Mouse (Mus musculus): ENCODE results near the gene Hnf1b. TPM values are rescaled to one million over a fixed set of nuclear protein-coding genes. Genes with fewer than 3 reads are reported as not detected.

The Hnf1b gene
- polyA plus RNA-seq, 1 experiment from 2014 or later, result 4.8 TPM

- no peak for DNase-seq (ENCODE audit: low spot score)
- Histone ChIP-seq H3K27me3 (ENCODE audit: control insufficient read depth, insufficient read depth, low read length) (no peaks in the 10 kb centered on the region), H3K4me1 (replicated peaks; ENCODE audit: control insufficient read depth, insufficient read depth) (no peaks in the 10 kb centered on the region), H3K4me2 (replicated peaks; ENCODE audit: low read depth) (no peak overlapping the region), H3K36me3 (ENCODE audit: control insufficient read depth, insufficient read depth, low read length) (no peaks in the 10 kb centered on the region), H3K4me3 (ENCODE audit: low read depth, low read length) (no peak overlapping the region), H3K9ac (ENCODE audit: low read length) (no peak overlapping the region), H3K9me3 (ENCODE audit: control insufficient read depth, low read length) (no peaks in the 10 kb centered on the region), H3K27ac (replicated peaks) (no peak overlapping the region)
- TF ChIP-seq EP300 (optimal IDR thresholded peaks at IDR 0.05) (no peak), CTCF (IDR thresholded peaks at IDR 0.05; ENCODE audit: low read depth) (no peak)
- WGBS, result 68% methylated on average over 4 of the region's 4 CpGs
- no peak for ATAC-seq (ENCODE audit: low FRiP score, low TSS enrichment)
Measured at GRCm38 (mm10) chr11:83933376-83933775, 83.5 kb downstream of the Hnf1b start.

- Histone ChIP-seq H3K4me3 (ENCODE audit: low read depth, low read length) (no peak overlapping the region), H3K9ac (ENCODE audit: low read length) (no peak overlapping the region), H3K4me2 (replicated peaks; ENCODE audit: low read depth) (no peak overlapping the region), H3K36me3 (ENCODE audit: control insufficient read depth, insufficient read depth, low read length) (no peaks in the 10 kb centered on the region), H3K27ac (replicated peaks) (no peak overlapping the region), H3K27me3 (ENCODE audit: control insufficient read depth, insufficient read depth, low read length) (no peaks in the 10 kb centered on the region), H3K4me1 (replicated peaks; ENCODE audit: control insufficient read depth, insufficient read depth) (no peaks in the 10 kb centered on the region), H3K9me3 (ENCODE audit: control insufficient read depth, low read length) (no peaks in the 10 kb centered on the region)
- TF ChIP-seq CTCF (IDR thresholded peaks at IDR 0.05; ENCODE audit: low read depth) (peak; percentile 98), EP300 (optimal IDR thresholded peaks at IDR 0.05) (no peak)
- DNase-seq (ENCODE audit: low spot score), result peak; percentile 84
- ATAC-seq (ENCODE audit: low FRiP score, low TSS enrichment), result peak; percentile 71
- 8% methylated on average over 7 of the region's 7 CpGs for WGBS
Measured at GRCm38 (mm10) chr11:83935986-83936665, 86.3 kb downstream of the Hnf1b start.

GRCm38 (mm10) chr11:83938556-83938955 lies 88.7 kb downstream of the Hnf1b start:
- Histone ChIP-seq H3K4me1 (replicated peaks; ENCODE audit: control insufficient read depth, insufficient read depth) (no peaks in the 10 kb centered on the region), H3K9me3 (ENCODE audit: control insufficient read depth, low read length) (no peaks in the 10 kb centered on the region), H3K36me3 (ENCODE audit: control insufficient read depth, insufficient read depth, low read length) (no peaks in the 10 kb centered on the region), H3K4me2 (replicated peaks; ENCODE audit: low read depth) (no peak overlapping the region), H3K9ac (ENCODE audit: low read length) (no peak overlapping the region), H3K27ac (replicated peaks) (no peak overlapping the region), H3K4me3 (ENCODE audit: low read depth, low read length) (no peak overlapping the region), H3K27me3 (ENCODE audit: control insufficient read depth, insufficient read depth, low read length) (no peaks in the 10 kb centered on the region)
- WGBS, result 73% methylated on average over 8 of the region's 8 CpGs
- ATAC-seq (ENCODE audit: low FRiP score, low TSS enrichment), result no peak
- no peak for DNase-seq (ENCODE audit: low spot score)
- TF ChIP-seq EP300 (optimal IDR thresholded peaks at IDR 0.05) (no peak), CTCF (IDR thresholded peaks at IDR 0.05; ENCODE audit: low read depth) (no peak)

GRCm38 (mm10) chr11:83941950-83942840 lies 92.3 kb downstream of the Hnf1b start, which contains the start of gene Ddx52:
Gene Ddx52 (plus strand): TSS chr11:83942062.
- H3K36me3 ChIP-seq (ENCODE audit: control insufficient read depth, insufficient read depth, low read length), result peaks cover 8% of the 10 kb centered on the region
- DNase-seq (ENCODE audit: low spot score) (peak; percentile 92), ATAC-seq (ENCODE audit: low FRiP score, low TSS enrichment) (peak; percentile 97)
- H3K27ac ChIP-seq (replicated peaks), result peak within 1 kb of the TSS; percentile 82
- H3K4me2 ChIP-seq (replicated peaks; ENCODE audit: low read depth), result peak within 1 kb of the TSS; percentile 77
- H3K4me3 ChIP-seq (ENCODE audit: low read depth, low read length), result peak within 1 kb of the TSS; percentile 83
- H3K9ac ChIP-seq (ENCODE audit: low read length), result peak within 1 kb of the TSS; percentile 86
- H3K27me3 ChIP-seq (ENCODE audit: control insufficient read depth, insufficient read depth, low read length), result no peaks in the 10 kb centered on the region
- WGBS, result 1% methylated on average over 49 of the region's 49 CpGs
- no peaks in the 10 kb centered on the region for H3K4me1 ChIP-seq (replicated peaks; ENCODE audit: control insufficient read depth, insufficient read depth)
- TF ChIP-seq EP300 (optimal IDR thresholded peaks at IDR 0.05) (no peak), CTCF (IDR thresholded peaks at IDR 0.05; ENCODE audit: low read depth) (no peak)
- H3K9me3 ChIP-seq (ENCODE audit: control insufficient read depth, low read length), result no peaks in the 10 kb centered on the region

Other genes with a start within 250 kb of the Hnf1b start
- gene Rpl9-ps1, start 204.4 kb upstream of the Hnf1b start, polyA plus RNA-seq (2015; fragmentation: Nextera tagmentation; extraction: Ambion mirVana), result not detected in 2 replicates
- gene Ccl3, start 200.7 kb upstream of the Hnf1b start, polyA plus RNA-seq (2015; fragmentation: Nextera tagmentation; extraction: Ambion mirVana), result 0.18 and 0.29 TPM in 2 replicates
- gene Ccl4, start 187.5 kb upstream of the Hnf1b start, polyA plus RNA-seq (2015; fragmentation: Nextera tagmentation; extraction: Ambion mirVana), result 0.16 and 0.25 TPM in 2 replicates
- gene Wfdc17, start 146.1 kb upstream of the Hnf1b start, polyA plus RNA-seq (2015; fragmentation: Nextera tagmentation; extraction: Ambion mirVana), result 0.81 and 2.7 TPM in 2 replicates
- 0.87 and 2.7 TPM in 2 replicates for gene Wfdc18, start 141.0 kb upstream of the Hnf1b start, polyA plus RNA-seq (2015; fragmentation: Nextera tagmentation; extraction: Ambion mirVana)
- 3.1 and 3.4 TPM in 2 replicates for gene Wfdc21, start 103.1 kb upstream of the Hnf1b start, polyA plus RNA-seq (2015; fragmentation: Nextera tagmentation; extraction: Ambion mirVana)
- gene Heatr6, start 96.4 kb upstream of the Hnf1b start, polyA plus RNA-seq (2015; fragmentation: Nextera tagmentation; extraction: Ambion mirVana), result 8.6 and 9.2 TPM in 2 replicates
- gene Ddx52, start 92.0 kb downstream of the Hnf1b start, polyA plus RNA-seq (2015; fragmentation: Nextera tagmentation; extraction: Ambion mirVana), result 15.1 and 15.3 TPM in 2 replicates
- 7.2 TPM in 2 replicates for gene Synrg, start 114.4 kb downstream of the Hnf1b start, polyA plus RNA-seq (2015; fragmentation: Nextera tagmentation; extraction: Ambion mirVana)
- 118 and 130 TPM in 2 replicates for gene Dusp14, start 219.2 kb downstream of the Hnf1b start, polyA plus RNA-seq (2015; fragmentation: Nextera tagmentation; extraction: Ambion mirVana)

Data from stomach, postnatal 0 days (tissue).